Mouse (Mus musculus): ENCODE data around the gene Loxl3. TPM values are rescaled to one million over a fixed set of nuclear protein-coding genes. Genes with fewer than 3 reads are reported as not detected.

Loxl3 gene
- total and polyA plus RNA-seq, 2 experiments from 2014 or later, result 4.3 to 9.8 TPM

GRCm38 (mm10) chr6:83004872-83005271 is 29.1 kb upstream of the Loxl3 start:
- Histone ChIP-seq H3K9ac (replicated peaks; ENCODE audit: low read depth, low read length) (no peak overlapping the region), H3K27me3 (ENCODE audit: control insufficient read depth, insufficient read depth, low read length) (no peaks in the 10 kb centered on the region), H3K27ac (ENCODE audit: low read depth) (peak overlapping the region; percentile 37; the same call in 1 of the 2 replicates), H3K4me3 (ENCODE audit: low read depth, low read length) (no peak overlapping the region), H3K4me2 (ENCODE audit: low read depth, low read length) (no peak overlapping the region), H3K4me1 (ENCODE audit: control insufficient read depth, insufficient read depth) (peaks cover 12% of the 10 kb centered on the region), H3K9me3 (replicated peaks; ENCODE audit: control insufficient read depth, low read length) (no peaks in the 10 kb centered on the region), H3K36me3 (replicated peaks; ENCODE audit: control insufficient read depth, insufficient read depth, low read length) (no peaks in the 10 kb centered on the region)
- peak; percentile 51 for DNase-seq (ENCODE audit: low spot score)
- TF ChIP-seq EP300 (IDR thresholded peaks at IDR 0.05; ENCODE audit: low read depth) (no peak), CTCF (IDR thresholded peaks at IDR 0.05; ENCODE audit: low read depth) (0 out of 2 replicates have a peak, but pooled peaks have one; percentile 8)
- peak; percentile 90 for ATAC-seq (ENCODE audit: insufficient read depth, low read depth)
- 20% methylated on average over 7 of the region's 7 CpGs for WGBS

GRCm38 (mm10) chr6:83005444-83006011 is 28.4 kb upstream of the Loxl3 start:
- H3K4me3 ChIP-seq (ENCODE audit: low read depth, low read length), result no peak overlapping the region
- H3K9me3 ChIP-seq (replicated peaks; ENCODE audit: control insufficient read depth, low read length), result no peaks in the 10 kb centered on the region
- H3K4me1 ChIP-seq (ENCODE audit: control insufficient read depth, insufficient read depth), result peaks cover 12% of the 10 kb centered on the region
- ATAC-seq (ENCODE audit: insufficient read depth, low read depth), result no peak
- H3K36me3 ChIP-seq (replicated peaks; ENCODE audit: control insufficient read depth, insufficient read depth, low read length), result no peaks in the 10 kb centered on the region
- TF ChIP-seq EP300 (IDR thresholded peaks at IDR 0.05; ENCODE audit: low read depth) (no peak), CTCF (IDR thresholded peaks at IDR 0.05; ENCODE audit: low read depth) (no peak)
- no peak for DNase-seq (ENCODE audit: low spot score)
- H3K4me2 ChIP-seq (ENCODE audit: low read depth, low read length), result no peak overlapping the region
- 0 out of 2 replicates have a peak overlapping the region, but pooled peaks have one; percentile 37 for H3K27ac ChIP-seq (ENCODE audit: low read depth)
- no peaks in the 10 kb centered on the region for H3K27me3 ChIP-seq (ENCODE audit: control insufficient read depth, insufficient read depth, low read length)
- H3K9ac ChIP-seq (replicated peaks; ENCODE audit: low read depth, low read length), result no peak overlapping the region
- WGBS, result 87% methylated on average over 10 of the region's 10 CpGs

- 84% methylated on average over 6 of the region's 6 CpGs for WGBS
- Histone ChIP-seq H3K4me2 (ENCODE audit: low read depth, low read length) (no peak overlapping the region), H3K4me1 (ENCODE audit: control insufficient read depth, insufficient read depth) (peaks cover 12% of the 10 kb centered on the region), H3K27me3 (ENCODE audit: control insufficient read depth, insufficient read depth, low read length) (no peaks in the 10 kb centered on the region), H3K4me3 (ENCODE audit: low read depth, low read length) (no peak overlapping the region), H3K9me3 (replicated peaks; ENCODE audit: control insufficient read depth, low read length) (no peaks in the 10 kb centered on the region), H3K9ac (replicated peaks; ENCODE audit: low read depth, low read length) (no peak overlapping the region), H3K27ac (ENCODE audit: low read depth) (no peak overlapping the region), H3K36me3 (replicated peaks; ENCODE audit: control insufficient read depth, insufficient read depth, low read length) (no peaks in the 10 kb centered on the region)
- ATAC-seq (ENCODE audit: insufficient read depth, low read depth) (no peak), DNase-seq (ENCODE audit: low spot score) (no peak)
- TF ChIP-seq EP300 (IDR thresholded peaks at IDR 0.05; ENCODE audit: low read depth) (no peak), CTCF (IDR thresholded peaks at IDR 0.05; ENCODE audit: low read depth) (no peak)
These were observed 27.9 kb upstream of the Loxl3 start for GRCm38 (mm10) chr6:83006114-83006513.

DNA sequence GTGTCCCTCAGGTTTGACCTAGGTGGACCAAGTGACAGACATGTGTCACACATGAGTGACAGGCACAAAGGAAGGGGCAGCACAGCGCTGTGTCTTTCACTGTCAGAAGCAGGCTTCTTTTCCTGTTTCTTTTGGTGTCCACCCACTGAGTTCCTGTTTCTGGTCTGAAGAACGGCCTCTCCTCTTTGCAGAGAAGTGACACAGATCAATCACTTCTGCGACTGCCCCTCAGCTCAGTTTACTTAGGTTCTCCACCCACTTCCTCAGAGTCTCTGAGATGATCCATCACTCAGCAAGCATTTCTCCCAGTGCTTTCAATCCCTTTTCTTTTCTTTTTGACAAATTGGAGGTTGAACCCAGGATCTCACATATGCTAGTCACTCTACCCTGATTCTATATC is 25.3 kb upstream of the Loxl3 start:
- H3K27me3 ChIP-seq (ENCODE audit: control insufficient read depth, insufficient read depth, low read length), result no peaks in the 10 kb centered on the region
- no peak for TF ChIP-seq CTCF (IDR thresholded peaks at IDR 0.05; ENCODE audit: low read depth)
- TF ChIP-seq EP300 (IDR thresholded peaks at IDR 0.05; ENCODE audit: low read depth), result no peak

DNA sequence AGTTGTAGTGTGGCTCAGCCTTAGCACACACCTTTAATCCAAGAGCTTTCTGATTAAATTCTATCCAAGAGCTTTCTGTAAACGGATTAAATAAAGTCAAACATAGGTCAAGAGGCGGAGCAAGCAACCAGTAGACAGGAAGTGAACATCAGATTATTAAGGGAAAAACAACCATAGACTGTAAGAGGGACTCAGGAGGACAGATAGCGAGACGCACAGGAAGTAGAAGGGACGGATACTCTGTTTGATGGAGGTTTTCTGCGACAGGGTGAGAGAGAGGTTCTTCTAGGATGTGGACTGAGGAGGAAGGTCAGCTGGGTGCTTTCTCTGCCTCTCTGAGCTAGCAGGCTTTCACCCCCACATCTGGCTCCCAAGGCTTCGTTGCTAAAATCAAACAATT is 24.0 kb upstream of the Loxl3 start:
- Histone ChIP-seq H3K4me3 (ENCODE audit: low read depth, low read length) (no peak overlapping the region), H3K27ac (ENCODE audit: low read depth) (no peak overlapping the region), H3K27me3 (ENCODE audit: control insufficient read depth, insufficient read depth, low read length) (no peaks in the 10 kb centered on the region), H3K9me3 (replicated peaks; ENCODE audit: control insufficient read depth, low read length) (no peaks in the 10 kb centered on the region), H3K4me1 (ENCODE audit: control insufficient read depth, insufficient read depth) (peaks cover 7% of the 10 kb centered on the region; the same call in 1 of the 2 replicates), H3K9ac (replicated peaks; ENCODE audit: low read depth, low read length) (no peak overlapping the region), H3K36me3 (replicated peaks; ENCODE audit: control insufficient read depth, insufficient read depth, low read length) (no peaks in the 10 kb centered on the region), H3K4me2 (ENCODE audit: low read depth, low read length) (no peak overlapping the region)
- WGBS, result 49% methylated on average over 7 of the region's 7 CpGs
- no peak for DNase-seq (ENCODE audit: low spot score)
- TF ChIP-seq CTCF (IDR thresholded peaks at IDR 0.05; ENCODE audit: low read depth) (no peak), EP300 (IDR thresholded peaks at IDR 0.05; ENCODE audit: low read depth) (no peak)
- ATAC-seq (ENCODE audit: insufficient read depth, low read depth), result no peak

More for the DNA sequence above, 25.3 kb upstream of the Loxl3 start:
- DNase-seq (ENCODE audit: low spot score) (no peak), ATAC-seq (ENCODE audit: insufficient read depth, low read depth) (no peak)
- H3K27ac ChIP-seq (ENCODE audit: low read depth), result no peak overlapping the region
- no peaks in the 10 kb centered on the region for H3K9me3 ChIP-seq (replicated peaks; ENCODE audit: control insufficient read depth, low read length)
- no peaks in the 10 kb centered on the region for H3K36me3 ChIP-seq (replicated peaks; ENCODE audit: control insufficient read depth, insufficient read depth, low read length)
- WGBS, result 51% methylated on average over 3 of the region's 3 CpGs
- no peak overlapping the region for H3K4me3 ChIP-seq (ENCODE audit: low read depth, low read length)
- H3K4me2 ChIP-seq (ENCODE audit: low read depth, low read length), result no peak overlapping the region
- H3K4me1 ChIP-seq (ENCODE audit: control insufficient read depth, insufficient read depth), result peaks cover 12% of the 10 kb centered on the region
- H3K9ac ChIP-seq (replicated peaks; ENCODE audit: low read depth, low read length), result no peak overlapping the region

- Histone ChIP-seq H3K9ac (replicated peaks; ENCODE audit: low read depth, low read length) (no peak overlapping the region), H3K36me3 (replicated peaks; ENCODE audit: control insufficient read depth, insufficient read depth, low read length) (no peaks in the 10 kb centered on the region), H3K4me1 (ENCODE audit: control insufficient read depth, insufficient read depth) (0 out of 2 replicates have a peak, but pooled peaks cover 3% of the 10 kb centered on the region), H3K4me2 (ENCODE audit: low read depth, low read length) (no peak overlapping the region), H3K4me3 (ENCODE audit: low read depth, low read length) (no peak overlapping the region), H3K27me3 (ENCODE audit: control insufficient read depth, insufficient read depth, low read length) (no peaks in the 10 kb centered on the region), H3K9me3 (replicated peaks; ENCODE audit: control insufficient read depth, low read length) (no peaks in the 10 kb centered on the region), H3K27ac (ENCODE audit: low read depth) (no peak overlapping the region)
- DNase-seq (ENCODE audit: low spot score), result no peak
- WGBS, result 83% methylated on average over 7 of the region's 7 CpGs
- no peak for ATAC-seq (ENCODE audit: insufficient read depth, low read depth)
- TF ChIP-seq CTCF (IDR thresholded peaks at IDR 0.05; ENCODE audit: low read depth) (no peak), EP300 (IDR thresholded peaks at IDR 0.05; ENCODE audit: low read depth) (no peak)
These were observed 22.7 kb upstream of the Loxl3 start for GRCm38 (mm10) chr6:83011255-83011654.
